Mouse (Mus musculus): ENCODE measurements at regions not wholly inside any gene's neighbourhood (a gene's known extent, or its start where the extent isn't known, plus 50 kb on each side); places are given as distances from the start of the nearest gene placed in this dataset.

DNA sequence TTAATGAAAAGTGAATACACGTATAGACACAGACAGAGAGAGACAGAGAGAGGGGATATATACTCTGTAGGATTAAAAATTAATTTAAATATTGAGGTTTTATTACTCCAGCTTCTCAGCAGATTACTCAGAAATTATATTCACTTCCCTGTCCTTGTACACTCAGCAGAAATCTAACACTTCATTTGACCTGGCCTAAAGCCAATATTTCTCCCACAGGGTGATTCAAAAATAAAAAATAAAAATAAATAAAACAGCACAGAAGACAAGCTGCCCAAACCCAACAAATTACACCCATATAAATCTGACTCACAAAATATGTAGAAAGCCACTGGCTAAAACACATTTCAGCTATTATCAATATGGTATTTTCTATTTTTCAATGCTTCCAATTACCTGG lies 334.8 kb downstream of the Gm11361 start:
- DNase-seq (ENCODE audit: low spot score in 2 of 2), result no peak

DNA sequence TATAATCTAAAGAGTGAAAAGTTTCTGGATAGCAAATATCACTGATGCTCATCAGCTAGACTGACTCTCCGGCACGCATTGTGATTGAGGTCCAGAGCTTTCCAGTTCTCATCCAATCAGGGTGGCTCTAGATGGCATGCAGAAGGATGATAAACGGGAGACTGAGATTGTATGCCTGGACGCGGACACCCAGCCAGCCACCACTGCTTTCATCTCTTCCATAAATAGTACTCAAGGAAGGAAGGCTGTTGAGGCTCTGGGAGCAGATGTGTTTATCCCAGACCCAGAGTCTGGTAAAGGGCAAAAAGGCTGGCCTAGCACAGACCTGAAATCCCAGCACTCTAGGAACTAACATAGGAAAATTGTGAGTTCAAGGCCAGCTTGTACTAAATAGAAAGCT lies 330.6 kb downstream of the Gm11361 start:
- DNase-seq (ENCODE audit: low spot score in 2 of 2), result no peak

DNA sequence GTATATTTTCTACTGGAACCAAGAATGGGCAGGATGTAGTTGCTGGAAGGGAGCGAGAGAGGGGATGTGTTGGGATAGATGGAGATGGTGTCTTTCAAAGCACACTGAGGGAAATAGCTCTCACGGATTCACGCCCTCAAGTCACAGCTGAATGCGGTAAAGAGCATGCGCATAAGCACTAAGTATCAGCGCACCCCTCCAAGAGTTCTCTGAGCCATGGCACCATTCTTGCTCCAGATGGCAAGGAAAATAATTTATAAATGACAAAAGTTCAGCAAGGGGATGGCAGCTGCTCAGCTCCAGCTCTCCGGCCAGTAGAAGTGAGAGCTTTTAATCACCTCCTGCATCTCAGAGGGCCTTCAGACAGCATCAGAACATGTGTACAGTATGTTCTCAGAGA lies 329.4 kb downstream of the Gm11361 start:
- no peak for DNase-seq (ENCODE audit: low spot score in 2 of 2)

DNA sequence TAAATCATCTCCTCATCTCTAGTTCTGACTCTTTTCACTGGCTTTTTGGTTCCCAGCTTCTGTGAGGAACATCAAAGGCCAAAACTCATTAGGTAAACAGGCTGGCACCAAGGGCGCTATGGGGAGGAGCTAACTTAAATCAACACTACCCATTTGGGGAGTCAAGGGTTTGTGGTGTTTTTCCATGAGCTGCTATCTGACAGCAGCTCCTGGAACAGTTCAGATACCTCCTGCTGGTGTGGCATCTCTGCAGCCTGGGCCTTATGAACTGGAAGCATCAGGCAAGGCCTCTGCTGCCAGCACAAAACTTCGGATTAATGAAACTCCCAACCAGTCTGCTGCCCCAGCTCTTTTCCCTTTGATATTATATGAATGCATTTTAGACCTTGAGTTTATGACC lies 328.8 kb downstream of the Gm11361 start:
- DNase-seq (ENCODE audit: low spot score in 2 of 2), result no peak

DNA sequence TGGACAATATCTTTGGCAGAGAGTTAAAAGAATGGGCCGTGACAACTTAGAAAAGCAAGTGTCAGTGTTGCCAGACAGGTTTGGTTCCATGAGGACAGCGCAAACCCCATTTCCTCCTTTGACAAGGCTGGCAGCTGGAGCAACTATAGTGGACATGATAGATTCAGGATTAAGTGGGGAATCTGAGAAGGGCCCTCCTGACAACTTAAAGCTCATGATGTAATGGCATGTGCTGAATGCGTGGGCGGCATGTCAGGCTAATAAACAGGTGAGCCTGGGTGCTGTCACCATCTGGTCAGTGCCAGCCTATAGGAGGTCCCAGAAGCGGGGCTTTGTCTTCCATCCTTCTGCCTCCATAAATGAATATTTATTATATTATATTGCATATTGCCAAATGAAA lies 326.3 kb downstream of the Gm11361 start:
- no peak for DNase-seq (ENCODE audit: low spot score in 2 of 2)

DNA sequence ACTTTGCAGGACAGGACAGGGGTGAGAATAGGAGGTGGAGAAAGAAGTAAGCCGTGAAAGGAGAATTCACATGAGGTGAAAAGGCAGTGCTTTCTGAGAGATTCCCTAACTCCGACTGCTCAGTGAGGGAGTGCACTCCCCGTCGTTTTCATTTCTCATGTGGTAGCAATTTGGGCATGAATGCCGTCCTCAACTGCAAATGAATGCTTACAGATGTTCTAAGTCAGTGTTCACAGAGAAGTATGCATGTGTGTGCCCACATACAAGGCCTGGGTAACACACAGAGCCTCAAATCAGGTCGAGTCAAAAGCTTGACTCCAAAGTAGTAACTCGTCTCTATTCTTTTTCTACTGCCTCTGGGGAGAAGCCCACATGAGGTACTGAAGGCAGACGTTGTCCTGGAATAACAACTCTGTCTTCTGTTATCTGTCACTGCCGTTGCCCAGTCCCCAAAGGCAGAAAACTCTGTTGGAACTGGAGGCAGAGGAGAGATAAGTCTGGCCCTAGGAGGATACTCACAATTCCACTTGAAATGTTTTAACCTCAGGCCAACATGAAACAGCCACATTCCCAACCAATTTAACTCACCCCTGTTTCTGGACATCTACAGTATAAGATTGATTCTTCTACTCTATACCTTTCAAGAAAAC lies 318.0 kb downstream of the Gm11361 start:
- DNase-seq (ENCODE audit: low spot score in 2 of 2), result no peak

DNA sequence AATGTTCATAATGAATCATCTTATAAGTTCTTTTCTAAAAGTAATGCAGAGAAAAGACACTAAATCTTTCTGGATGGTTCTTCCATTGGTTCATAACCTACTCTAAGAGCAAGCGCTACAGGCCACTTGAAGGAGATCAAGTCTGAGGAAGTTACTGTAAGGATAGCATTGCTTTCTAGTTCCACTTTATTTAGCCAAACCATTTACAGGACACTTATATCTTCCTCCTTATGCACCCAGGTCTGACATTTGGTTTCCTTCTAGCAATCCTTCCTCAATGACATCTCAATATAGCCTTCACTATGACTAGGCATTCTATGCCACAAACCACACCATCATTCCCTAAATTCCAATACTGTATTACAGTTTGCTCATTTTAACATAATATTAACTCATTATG lies 316.0 kb downstream of the Gm11361 start:
- no peak for DNase-seq (ENCODE audit: low spot score in 2 of 2)

DNA sequence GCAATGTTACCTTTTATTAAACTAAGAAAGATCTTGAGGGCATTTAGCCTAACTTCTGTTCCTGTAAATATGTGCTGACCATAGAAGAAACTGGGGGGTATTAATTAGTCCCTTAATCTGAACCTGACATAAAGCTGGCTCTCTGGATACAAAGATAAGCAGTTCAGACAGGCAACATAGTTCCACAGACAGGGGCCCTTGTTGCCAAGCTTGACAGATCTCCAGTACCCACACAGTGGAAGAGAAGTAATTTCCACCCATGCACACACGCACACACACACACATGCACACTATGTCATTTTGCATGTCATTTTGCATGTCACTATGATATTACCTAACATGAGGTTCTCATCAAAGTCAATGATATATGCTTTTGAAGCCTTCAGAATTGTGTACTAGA lies 315.1 kb downstream of the Gm11361 start:
- no peak for DNase-seq (ENCODE audit: low spot score in 2 of 2)

DNA sequence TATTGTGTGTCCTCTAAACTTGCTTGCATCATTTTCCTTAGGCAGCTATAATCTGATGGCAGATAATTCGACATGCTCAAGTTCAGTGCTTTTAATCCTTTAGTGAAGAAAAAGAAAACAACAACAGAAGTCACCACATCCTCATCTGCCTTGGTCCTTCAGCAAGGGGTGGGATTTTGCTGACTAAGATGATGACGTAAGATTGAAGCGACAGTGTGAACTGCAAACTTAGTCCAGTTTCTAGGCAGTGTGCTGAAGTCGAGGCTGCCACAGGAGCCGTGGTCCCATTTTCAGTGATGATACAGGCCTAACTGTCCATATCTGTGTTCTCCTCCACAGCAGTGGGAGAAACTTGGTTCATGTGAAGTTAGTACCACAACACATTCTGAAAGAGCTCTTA lies 314.4 kb downstream of the Gm11361 start:
- DNase-seq (ENCODE audit: low spot score in 2 of 2), result no peak

DNA sequence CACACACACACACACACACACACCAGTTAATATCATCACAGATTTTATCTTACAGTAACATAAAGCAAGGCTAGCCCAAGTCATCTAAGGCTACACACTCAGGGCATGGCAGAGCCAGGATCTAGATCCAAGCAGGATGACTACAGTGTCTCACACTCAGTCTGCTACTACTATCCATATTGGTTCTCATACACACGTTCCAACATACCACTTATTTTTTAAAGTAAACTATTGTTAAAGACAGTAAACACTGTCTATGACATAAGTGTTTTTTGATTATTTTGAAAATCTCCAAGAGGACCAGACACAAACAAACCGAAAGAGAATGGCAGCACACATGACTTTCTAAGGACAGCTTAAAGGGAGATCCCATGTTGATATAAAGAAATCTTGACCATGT lies 306.3 kb downstream of the Gm11361 start:
- DNase-seq (ENCODE audit: low spot score in 2 of 2), result no peak

DNA sequence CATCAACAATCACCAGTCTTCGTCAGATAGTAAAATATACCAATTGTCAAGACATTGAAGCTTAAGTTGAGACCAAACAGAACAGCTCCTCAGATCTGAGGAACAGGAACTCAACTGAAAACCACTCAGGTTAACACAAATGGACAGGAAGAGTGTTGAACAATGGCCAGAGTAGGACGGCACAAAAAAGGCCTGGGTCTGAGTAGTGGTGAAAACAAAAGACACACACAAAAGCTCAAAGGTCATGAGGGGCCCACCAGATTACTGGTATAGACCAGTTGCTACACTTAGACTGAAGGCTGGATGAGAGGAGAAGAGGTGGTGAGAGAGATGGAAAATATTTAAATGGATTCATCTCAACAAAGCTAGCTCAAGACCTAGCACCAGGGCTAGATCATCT lies 302.8 kb downstream of the Gm11361 start:
- no peak for DNase-seq (ENCODE audit: low spot score in 2 of 2)

DNA sequence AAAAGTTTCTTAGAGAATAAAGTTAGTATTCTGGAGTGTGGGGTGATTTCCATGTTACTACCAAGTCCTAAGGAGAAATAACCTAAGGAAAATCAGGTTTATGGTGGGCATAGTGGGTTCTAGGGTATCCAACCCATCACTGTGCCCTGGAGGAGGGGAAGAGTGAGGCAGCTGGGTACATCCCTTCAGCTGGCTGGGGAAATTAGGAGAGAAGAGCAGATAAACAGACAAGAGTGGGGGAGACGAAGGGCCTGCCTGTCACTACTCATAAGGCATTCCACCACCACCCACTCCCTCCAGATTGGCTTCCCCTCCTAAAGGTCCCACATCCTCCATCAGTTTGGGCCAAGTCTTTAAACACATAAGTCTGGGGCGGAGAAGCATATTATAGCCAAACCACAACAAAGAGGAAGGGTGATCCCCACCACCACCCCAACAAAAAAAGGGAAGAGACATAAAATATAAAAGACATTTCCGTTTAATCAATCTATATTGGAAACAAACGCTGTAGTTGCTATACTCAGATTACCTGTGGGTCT lies 299.8 kb downstream of the Gm11361 start:
- DNase-seq (ENCODE audit: low spot score in 2 of 2), result no peak

DNA sequence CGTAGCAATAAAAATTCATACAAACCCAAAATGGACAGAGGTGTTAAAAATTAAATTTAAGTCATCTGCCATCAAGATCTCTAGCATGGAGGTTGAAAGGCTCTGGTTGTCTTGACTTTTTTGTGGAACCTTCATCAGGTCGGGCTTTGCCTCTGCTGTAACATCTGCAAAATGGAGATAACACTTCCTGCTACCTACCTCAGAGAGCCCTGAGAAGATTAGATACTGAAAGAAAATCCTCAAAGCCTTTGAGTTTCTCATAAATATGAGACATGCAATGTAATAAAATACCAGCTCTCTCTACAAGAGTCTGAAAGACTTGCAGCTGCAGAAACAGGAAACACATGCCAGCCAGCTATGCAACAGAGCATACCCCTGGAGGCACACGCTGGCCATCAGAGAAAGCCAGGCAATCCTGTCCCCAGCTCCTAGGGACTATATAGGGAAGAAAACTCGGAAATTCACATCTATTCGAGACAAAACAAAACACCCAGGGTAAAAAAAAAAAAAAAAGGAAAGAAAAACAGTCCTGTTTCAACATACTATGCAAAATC lies 299.1 kb downstream of the Gm11361 start:
- DNase-seq (ENCODE audit: low spot score in 2 of 2), result no peak

DNA sequence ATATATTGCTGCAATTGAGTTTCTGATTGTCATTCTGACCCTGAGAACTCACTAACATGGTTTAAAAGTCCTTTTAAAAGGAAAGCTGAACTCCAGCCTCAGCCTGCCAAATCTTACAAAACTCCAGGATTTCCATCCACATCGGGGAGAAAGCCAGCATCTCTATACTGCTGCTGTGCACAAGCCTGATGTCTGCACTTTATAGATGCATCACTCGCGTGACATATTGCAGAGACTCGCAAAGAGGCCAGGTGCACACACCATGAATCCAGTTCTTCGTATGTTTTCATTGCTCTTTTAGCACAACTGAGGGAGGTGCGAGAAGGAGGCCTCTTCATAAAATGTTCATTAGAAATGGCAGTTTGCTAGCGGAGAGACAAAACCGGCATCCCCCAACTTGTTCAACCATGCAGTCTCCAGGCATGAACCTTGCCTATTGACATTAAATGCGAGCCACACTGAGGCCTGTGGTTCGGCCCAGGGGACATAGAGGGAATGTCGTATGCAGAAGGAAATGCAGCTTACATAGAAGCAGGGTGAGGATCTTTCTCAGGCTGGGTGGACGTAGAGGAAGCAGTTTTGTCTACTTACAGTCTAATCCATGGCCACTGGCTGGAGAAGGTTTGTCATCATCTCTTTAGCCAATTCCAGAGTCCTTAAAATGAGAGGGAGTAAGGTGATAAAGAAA lies 297.0 kb downstream of the Gm11361 start:
- DNase-seq (ENCODE audit: low spot score in 2 of 2), result no peak

DNA sequence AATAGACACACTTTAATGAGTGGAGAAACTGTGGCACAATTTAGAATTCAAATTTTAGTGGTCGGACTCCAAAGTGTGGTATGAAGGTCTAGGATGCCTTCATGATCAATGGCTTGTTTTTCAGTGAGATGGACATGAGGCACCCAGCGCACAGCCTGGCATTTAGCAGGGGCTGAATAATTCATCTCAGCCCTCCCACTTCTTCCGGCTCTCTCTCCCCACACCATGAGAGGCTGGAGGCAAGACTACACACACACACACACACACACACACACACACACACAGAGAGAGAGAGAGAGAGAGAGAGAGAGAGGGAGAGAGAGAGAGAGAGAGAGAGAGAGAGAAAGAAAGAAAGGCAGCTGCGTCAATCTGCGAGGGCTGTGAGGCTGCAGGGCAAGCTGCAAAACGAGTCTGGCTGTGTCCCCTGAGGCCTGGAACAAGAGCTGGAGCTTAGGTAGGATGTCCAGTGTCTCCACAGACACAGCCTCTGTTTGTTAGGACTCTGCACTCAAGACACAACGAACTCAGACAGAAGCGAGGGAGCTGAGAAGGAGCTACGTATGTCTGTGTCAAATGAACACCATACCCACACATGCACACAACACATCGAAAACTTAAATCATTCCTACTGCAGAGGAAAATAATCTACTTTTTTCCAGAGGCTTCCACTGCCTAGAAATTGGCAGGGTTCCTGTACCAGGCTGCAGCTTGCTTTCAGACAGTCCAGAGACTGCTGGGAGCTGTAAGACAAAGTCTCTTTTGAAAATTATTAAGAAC lies 295.8 kb downstream of the Gm11361 start:
- peak in 1 of 2 experiments; percentile 43 for DNase-seq (ENCODE audit: low spot score in 2 of 2)

DNA sequence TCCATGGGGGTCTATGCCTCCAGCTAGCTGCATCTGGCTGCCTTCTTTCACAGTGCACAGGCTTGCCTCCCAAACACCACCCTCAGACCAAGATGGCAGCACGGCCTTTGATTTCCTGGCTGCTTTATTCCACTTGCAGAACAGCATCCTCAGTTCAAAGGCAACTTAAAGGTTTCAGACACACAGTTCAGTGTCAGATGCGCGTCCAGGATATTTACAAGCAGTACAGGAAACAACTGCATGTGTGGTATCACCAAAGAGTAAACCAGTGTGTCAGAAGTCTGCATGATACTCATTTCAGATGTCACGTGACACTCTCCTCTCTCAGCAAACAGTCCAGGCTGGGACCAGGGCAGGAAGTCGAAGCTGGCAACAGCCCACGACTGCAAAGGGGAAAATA lies 294.2 kb downstream of the Gm11361 start:
- DNase-seq (ENCODE audit: low spot score in 2 of 2), result no peak

DNA sequence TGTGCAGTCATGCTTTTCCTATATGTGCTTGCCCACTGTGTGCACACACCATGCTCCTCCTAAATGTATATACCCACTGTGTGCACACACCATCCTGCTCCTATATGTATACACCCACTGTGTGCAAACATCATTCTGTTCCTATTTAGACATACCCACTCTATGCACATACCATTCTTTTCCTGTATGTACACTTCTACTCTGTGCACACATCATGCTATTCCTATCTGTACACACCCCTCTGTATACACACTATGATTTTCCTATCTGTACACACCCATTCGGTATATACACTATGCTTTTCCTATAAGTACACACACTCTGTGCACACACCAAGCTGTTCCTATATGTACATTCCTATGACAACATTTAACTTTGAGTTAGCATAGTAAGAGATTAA lies 288.5 kb downstream of the Gm11361 start:
- DNase-seq (ENCODE audit: low spot score in 2 of 2), result no peak

DNA sequence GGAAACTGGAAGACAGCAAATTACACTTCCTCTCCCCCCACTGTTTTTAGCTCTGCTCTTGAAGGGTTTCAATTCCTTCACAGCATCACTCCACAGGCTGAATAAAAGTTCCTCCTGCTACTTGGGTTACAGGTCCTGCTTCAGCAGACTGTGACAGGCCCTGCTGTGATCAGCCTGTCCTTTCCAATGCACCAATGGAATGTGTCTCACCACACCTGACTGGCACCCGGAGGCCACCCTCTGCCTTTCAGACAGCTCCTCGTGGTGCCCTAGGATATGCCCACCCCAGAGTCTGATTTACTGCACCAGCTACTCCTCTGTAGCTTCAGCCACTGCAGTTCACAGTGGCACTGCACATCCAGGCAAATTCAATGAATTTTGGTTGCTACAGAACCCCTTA lies 288.0 kb downstream of the Gm11361 start:
- no peak for DNase-seq (ENCODE audit: low spot score in 2 of 2)

DNA sequence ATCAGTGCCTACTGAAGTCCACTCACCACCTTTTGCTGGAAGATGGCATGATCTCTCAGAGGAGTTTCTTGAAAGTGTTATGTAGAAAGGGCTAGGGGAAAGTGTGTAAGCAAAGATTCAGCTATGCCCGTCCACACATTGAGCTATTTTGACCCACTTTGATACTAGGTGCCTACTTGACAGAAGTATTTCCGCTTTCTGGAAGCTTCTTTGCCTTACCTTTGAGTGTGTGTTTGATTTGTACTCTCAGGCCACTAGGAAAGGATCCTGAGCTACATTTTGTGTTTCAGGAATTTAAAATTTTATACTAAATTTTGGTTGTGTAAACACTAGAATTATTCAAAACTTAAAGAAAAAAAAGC lies 287.5 kb downstream of the Gm11361 start:
- no peak for DNase-seq (ENCODE audit: low spot score in 2 of 2)

DNA sequence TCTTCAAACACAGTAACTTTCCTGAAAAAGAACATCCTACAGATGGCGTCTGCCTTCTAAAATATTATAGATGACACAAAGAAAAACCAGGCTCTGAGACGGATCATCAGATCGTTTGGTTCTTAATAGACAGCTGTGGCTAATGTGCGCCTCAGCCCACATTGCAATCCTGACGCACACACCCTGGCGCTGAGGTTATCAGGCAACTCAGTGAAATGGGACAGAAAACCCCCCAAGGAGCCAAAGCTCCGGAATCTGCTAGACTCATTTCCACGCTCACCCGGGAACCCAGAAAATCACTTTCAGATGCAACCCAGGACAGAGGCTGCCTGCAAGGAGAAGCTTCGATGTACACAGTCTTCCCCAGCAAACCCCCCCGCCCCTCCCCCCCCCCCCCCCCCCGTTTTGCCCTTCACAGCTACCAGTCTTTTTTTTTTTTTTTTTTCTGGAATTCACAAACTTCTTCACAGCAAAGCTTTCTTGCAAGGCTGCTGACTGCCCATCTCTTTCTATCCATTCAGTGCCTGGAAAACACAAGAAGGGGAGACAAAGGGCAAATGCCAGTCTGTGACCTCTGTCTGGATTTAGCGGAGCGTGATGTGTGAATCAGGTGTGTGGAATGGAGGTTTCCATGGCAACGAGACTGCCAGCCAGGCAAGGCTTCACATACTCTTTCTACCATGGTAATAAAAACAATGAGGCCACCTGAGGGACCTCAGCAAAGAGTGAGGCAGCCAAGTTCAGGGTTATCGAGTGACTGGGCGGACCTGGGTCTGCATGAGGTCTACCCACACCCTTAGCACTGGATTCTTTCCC lies 286.9 kb downstream of the Gm11361 start:
- DNase-seq (ENCODE audit: low spot score in 2 of 2), result no peak

DNA sequence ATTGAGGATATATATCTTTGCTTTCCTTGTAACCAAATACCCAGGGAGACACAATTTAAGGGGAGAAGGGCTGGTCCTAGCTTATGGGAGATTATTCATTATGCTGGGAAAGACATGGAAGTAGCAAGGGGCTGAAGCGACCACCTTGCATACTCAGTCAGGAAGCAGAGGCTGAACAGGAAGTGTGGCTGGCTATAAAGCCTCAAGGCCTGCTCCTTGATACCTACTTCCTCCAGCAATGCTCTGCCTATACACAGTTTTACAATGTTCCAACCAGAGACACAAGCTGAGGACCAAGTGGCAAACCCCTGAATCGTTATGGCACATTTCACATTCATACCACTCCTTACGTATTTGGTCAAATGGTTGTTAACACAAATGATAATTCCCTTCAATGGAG lies 284.3 kb downstream of the Gm11361 start:
- DNase-seq (ENCODE audit: low spot score in 2 of 2), result no peak
